Mouse (Mus musculus) adrenal gland, postnatal 14 days (tissue): ENCODE data around the gene Dcaf8. TPM values are rescaled to one million over a fixed set of nuclear protein-coding genes. Genes with fewer than 3 reads are reported as not detected.

ENCODE experiments used
- DNase-seq: peaks from one replicate; pipeline ENCODE4 v3.0.0; 2021; ENCODE audit warnings: mixed read lengths
- total RNA-seq: library from RNA; stranded (reverse); gene quantifications from 2 replicates; pipeline ENCODE4 v1.2.3, GENCODE M21; 2021

Dcaf8 gene
- total RNA-seq, 1 experiment from 2014 or later: 118 TPM

GRCm38 (mm10) chr1:172148279-172148954, 533 bp downstream of the Dcaf8 start:
- peak; percentile 68 for DNase-seq

- no peak for DNase-seq
These were observed 1.3 kb downstream of the Dcaf8 start for GRCm38 (mm10) chr1:172148955-172149815.

- no peak for DNase-seq
These were observed 6.7 kb downstream of the Dcaf8 start for GRCm38 (mm10) chr1:172154536-172154935.

GRCm38 (mm10) chr1:172155518-172155917, 7.6 kb downstream of the Dcaf8 start:
- DNase-seq: no peak

- no peak for DNase-seq
These were observed 12.1 kb downstream of the Dcaf8 start for GRCm38 (mm10) chr1:172159970-172160369.

GRCm38 (mm10) chr1:172160508-172160907, 12.6 kb downstream of the Dcaf8 start:
- DNase-seq: no peak

GRCm38 (mm10) chr1:172162009-172162408, 14.1 kb downstream of the Dcaf8 start:
- DNase-seq: peak; percentile 26

- DNase-seq: no peak
These were observed 15.1 kb downstream of the Dcaf8 start for GRCm38 (mm10) chr1:172162959-172163358.

GRCm38 (mm10) chr1:172167911-172168310, 20.0 kb downstream of the Dcaf8 start:
- DNase-seq: no peak

- no peak for DNase-seq
These were observed 21.9 kb downstream of the Dcaf8 start for GRCm38 (mm10) chr1:172169809-172170208.

GRCm38 (mm10) chr1:172172381-172172780, 24.5 kb downstream of the Dcaf8 start:
- DNase-seq: peak; percentile 45

- no peak for DNase-seq
These were observed 25.3 kb downstream of the Dcaf8 start for GRCm38 (mm10) chr1:172173181-172173580.

- DNase-seq: no peak
These were observed 29.9 kb downstream of the Dcaf8 start for GRCm38 (mm10) chr1:172177791-172178190.

GRCm38 (mm10) chr1:172179102-172179501, 31.2 kb downstream of the Dcaf8 start:
- DNase-seq: no peak

- no peak for DNase-seq
These were observed 33.0 kb downstream of the Dcaf8 start for GRCm38 (mm10) chr1:172180881-172181280.

- no peak for DNase-seq
These were observed 33.9 kb downstream of the Dcaf8 start for GRCm38 (mm10) chr1:172181777-172182176.

GRCm38 (mm10) chr1:172183056-172183455, 35.2 kb downstream of the Dcaf8 start:
- no peak for DNase-seq

- DNase-seq: no peak
These were observed 36.0 kb downstream of the Dcaf8 start for GRCm38 (mm10) chr1:172183915-172184314.

GRCm38 (mm10) chr1:172186401-172187289, 38.8 kb downstream of the Dcaf8 start:
- DNase-seq: no peak

- no peak for DNase-seq
These were observed 41.0 kb downstream of the Dcaf8 start for GRCm38 (mm10) chr1:172188891-172189290.

GRCm38 (mm10) chr1:172191578-172191977, 43.7 kb downstream of the Dcaf8 start:
- DNase-seq: no peak

- DNase-seq: no peak
These were observed 44.3 kb downstream of the Dcaf8 start for GRCm38 (mm10) chr1:172192217-172192616.
